Mouse (Mus musculus) liver, adult (tissue): Measurements from ENCODE around the gene Uhrf1.

Source experiments
- GATA4 ChIP-seq: IDR thresholded peaks from 2 replicates; pipeline ENCODE4 v1.6.1; 2014; ENCODE audit warnings: mild to moderate bottlenecking, low read length; ENCODE audit not compliant: insufficient replicate concordance

The Uhrf1 gene

GRCm38 (mm10) chr17:56309191-56309945, 6.2 kb downstream of the Uhrf1 start:
- no peak for TF ChIP-seq GATA4

- TF ChIP-seq GATA4, result no peak
Measured at GRCm38 (mm10) chr17:56324419-56324818, 21.3 kb downstream of the Uhrf1 start.

GRCm38 (mm10) chr17:56325450-56326152, 22.5 kb downstream of the Uhrf1 start, which contains the start of gene Kdm4b:
TSS of gene Kdm4b (plus strand) at chr17:56326062.
- TF ChIP-seq GATA4, result no peak

GRCm38 (mm10) chr17:56326153-56327147, 23.3 kb downstream of the Uhrf1 start:
- TF ChIP-seq GATA4, result no peak

GRCm38 (mm10) chr17:56329267-56329666, 26.1 kb downstream of the Uhrf1 start:
- TF ChIP-seq GATA4, result no peak

GRCm38 (mm10) chr17:56330345-56330744, 27.2 kb downstream of the Uhrf1 start:
- TF ChIP-seq GATA4, result no peak

- no peak for TF ChIP-seq GATA4
Measured at GRCm38 (mm10) chr17:56331256-56331655, 28.1 kb downstream of the Uhrf1 start.

- no peak for TF ChIP-seq GATA4
Measured at GRCm38 (mm10) chr17:56332987-56333386, 29.9 kb downstream of the Uhrf1 start.

GRCm38 (mm10) chr17:56337190-56337589, 34.1 kb downstream of the Uhrf1 start:
- no peak for TF ChIP-seq GATA4

GRCm38 (mm10) chr17:56337791-56338190, 34.7 kb downstream of the Uhrf1 start:
- no peak for TF ChIP-seq GATA4

- TF ChIP-seq GATA4, result no peak
Measured at GRCm38 (mm10) chr17:56338909-56339308, 35.8 kb downstream of the Uhrf1 start.

- TF ChIP-seq GATA4, result no peak
Measured at GRCm38 (mm10) chr17:56340717-56341116, 37.6 kb downstream of the Uhrf1 start.

GRCm38 (mm10) chr17:56343466-56343865, 40.3 kb downstream of the Uhrf1 start:
- TF ChIP-seq GATA4, result no peak

- TF ChIP-seq GATA4, result no peak
Measured at GRCm38 (mm10) chr17:56345364-56345763, 42.2 kb downstream of the Uhrf1 start.

- no peak for TF ChIP-seq GATA4
Measured at GRCm38 (mm10) chr17:56348128-56348527, 45.0 kb downstream of the Uhrf1 start.
